Mouse (Mus musculus) urinary bladder, postnatal 25 days (tissue): ENCODE data around the gene Gm10974.
A peak's percentile ranks its signal among the peaks of the same experiment; 100 is the strongest.

ENCODE experiments used
- DNase-seq: peaks from one replicate; pipeline ENCODE4 v3.0.0; 2022; ENCODE audit warnings: low spot score

Gm10974 gene

GRCm38 (mm10) chr7:66359044-66359443 is 6.7 kb upstream of the Gm10974 start:
- DNase-seq: no peak

- DNase-seq: no peak
Measured at GRCm38 (mm10) chr7:66364491-66364890, 1.2 kb upstream of the Gm10974 start.

DNA sequence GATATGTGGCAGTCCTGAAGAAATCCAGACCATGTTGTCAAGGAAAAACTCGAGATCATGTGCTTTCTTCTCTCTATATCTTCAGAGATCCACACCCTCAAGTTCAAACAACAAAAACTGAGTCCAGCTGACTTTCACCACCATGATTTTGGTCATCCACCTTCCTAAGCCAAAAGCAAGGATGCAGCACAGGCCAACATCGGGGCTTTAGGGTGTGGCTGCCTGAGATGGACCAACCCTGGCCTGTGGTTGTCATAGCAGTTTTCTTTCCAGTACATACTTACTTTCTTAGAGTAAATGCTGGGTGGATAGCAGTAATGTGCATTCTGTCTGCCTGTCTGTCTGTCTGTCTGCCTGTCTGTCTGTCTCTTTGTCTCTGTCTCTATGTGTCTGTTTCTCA is 294 bp upstream of the Gm10974 start:
- DNase-seq: no peak

DNA sequence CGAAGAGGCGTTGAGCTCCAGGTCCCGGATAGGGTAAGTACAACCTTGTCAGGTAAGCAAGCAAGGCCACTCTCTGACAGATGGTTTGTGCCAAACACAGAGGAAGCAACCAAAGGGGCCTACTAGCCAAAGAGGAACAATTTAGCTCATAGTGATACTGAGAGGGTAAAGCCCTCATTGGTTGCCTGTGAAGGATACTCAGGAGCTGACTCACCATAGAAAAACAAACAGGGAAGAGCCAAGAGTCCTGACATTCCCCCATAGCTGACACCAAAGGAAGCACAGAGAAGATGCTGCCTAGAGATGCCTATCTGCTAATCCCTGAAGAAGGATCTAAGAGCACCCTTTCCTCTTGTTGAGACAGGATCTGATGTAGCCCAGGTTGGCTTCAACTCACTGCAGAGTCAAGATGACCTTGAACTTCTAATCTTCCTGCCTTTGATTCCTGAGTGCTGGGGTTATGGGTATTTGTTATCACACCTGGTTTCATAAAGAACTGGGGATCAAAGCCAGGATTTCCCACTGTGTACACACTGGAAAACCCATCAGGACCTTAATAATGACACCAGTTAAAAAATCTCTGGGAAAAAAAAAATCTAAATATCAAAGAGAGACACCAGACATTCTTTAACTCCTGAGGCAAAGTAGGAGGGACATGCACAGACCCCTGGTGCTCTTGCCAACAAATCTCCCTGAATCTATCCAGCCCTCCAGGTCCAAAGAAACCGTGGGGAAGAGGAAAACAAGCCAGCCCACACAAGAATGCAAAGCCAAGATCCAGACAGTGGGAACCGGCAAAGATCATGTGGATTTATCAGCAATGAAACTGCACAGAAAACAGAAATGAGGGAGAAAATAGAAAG is 3.6 kb downstream of the Gm10974 start:
- no peak for DNase-seq

DNA sequence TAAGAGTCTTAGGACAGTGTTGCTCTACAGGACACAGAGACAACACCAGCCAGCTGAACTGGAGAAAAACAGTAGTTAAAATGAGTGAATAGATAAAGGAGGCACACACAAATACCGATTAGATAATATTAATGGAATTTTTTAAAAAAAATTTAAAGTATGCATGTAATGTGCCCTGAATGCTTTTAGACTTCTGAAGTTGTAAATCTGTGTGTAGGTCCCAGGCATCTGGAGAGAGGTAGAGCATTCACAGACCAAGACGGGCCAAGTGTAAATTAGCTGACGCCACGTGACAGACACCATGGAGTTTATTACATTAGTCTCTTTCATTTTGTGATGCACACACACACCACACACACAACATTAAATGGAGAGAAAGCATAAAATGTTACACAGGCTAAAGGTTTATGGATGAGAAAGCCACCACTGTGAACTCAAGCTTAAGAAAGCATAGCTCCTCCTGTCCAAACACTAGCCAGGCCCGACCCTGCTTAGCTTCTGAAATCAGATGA is 4.3 kb downstream of the Gm10974 start:
- DNase-seq: no peak

- no peak for DNase-seq
Measured at GRCm38 (mm10) chr7:66370970-66371369, 5.3 kb downstream of the Gm10974 start.

DNA sequence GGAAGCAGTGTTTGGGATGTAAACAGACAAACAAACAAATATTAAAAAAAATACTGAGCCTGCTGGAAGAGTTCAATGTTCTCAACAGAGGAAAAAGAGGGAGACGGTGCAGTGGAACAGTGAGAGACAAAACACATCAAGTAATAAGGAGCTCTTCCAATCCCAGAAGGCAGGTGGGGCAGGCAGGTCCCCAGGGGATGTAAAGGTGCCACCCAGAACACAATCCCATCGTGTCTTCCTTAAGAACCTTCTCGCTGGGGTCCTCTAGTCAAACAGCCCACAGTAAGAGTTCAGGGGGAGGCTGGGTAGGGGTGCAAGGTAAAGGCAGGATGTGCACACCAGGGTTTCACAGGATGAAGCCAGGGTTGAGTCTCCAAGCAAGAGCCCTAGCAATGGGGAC is 7.7 kb downstream of the Gm10974 start:
- no peak for DNase-seq

- DNase-seq: no peak
Measured at GRCm38 (mm10) chr7:66375736-66376135, 10.0 kb downstream of the Gm10974 start.

GRCm38 (mm10) chr7:66376560-66376959 is 10.9 kb downstream of the Gm10974 start:
- no peak for DNase-seq

DNA sequence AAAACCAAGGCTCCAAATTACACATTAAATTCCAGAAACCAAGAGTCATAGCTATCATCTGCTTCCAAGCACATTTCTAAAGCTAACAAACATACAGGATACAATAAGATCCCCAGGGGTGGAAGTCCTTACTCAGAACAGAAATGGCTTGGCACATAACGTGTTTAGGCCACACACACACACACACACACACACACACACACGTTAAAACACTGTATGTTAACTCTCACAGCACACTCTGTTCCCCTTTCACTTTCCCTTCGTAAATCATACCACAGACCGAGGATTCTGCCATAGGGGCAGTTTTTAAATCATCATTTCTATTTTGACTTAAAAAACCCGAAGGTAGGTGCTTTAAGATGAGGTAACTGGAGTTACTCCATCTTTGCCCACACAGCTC is 18.5 kb downstream of the Gm10974 start:
- no peak for DNase-seq

- DNase-seq: no peak
Measured at GRCm38 (mm10) chr7:66384891-66385290, 19.2 kb downstream of the Gm10974 start.

GRCm38 (mm10) chr7:66385826-66386225 is 20.1 kb downstream of the Gm10974 start:
- DNase-seq: no peak

- no peak for DNase-seq
Measured at GRCm38 (mm10) chr7:66386411-66386810, 20.7 kb downstream of the Gm10974 start.

DNA sequence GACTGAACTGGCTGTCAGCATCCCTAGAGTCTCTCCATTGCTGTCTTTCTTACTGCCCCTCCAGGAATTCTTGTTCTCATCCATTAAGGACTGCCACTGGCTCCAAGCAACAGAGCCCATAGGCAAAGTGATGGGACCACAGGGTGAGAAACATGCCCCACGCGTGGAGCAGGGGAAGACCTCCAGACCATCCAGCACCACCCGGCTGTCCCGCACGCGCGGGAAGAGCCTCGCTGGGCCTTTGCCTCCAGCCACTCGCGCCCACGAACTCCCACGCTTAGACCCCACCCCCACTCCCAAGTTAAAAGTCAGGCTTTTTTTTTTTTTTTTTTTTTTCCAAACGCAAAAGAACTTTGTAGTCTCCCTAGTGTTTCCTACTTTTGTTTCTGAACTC is 21.7 kb downstream of the Gm10974 start:
- DNase-seq: no peak

- peak; percentile 56 for DNase-seq
Measured at GRCm38 (mm10) chr7:66387813-66388521, 22.3 kb downstream of the Gm10974 start, which contains the start of gene Lrrk1. Gene Lrrk1 (minus strand): TSS chr7:66388350.

DNA sequence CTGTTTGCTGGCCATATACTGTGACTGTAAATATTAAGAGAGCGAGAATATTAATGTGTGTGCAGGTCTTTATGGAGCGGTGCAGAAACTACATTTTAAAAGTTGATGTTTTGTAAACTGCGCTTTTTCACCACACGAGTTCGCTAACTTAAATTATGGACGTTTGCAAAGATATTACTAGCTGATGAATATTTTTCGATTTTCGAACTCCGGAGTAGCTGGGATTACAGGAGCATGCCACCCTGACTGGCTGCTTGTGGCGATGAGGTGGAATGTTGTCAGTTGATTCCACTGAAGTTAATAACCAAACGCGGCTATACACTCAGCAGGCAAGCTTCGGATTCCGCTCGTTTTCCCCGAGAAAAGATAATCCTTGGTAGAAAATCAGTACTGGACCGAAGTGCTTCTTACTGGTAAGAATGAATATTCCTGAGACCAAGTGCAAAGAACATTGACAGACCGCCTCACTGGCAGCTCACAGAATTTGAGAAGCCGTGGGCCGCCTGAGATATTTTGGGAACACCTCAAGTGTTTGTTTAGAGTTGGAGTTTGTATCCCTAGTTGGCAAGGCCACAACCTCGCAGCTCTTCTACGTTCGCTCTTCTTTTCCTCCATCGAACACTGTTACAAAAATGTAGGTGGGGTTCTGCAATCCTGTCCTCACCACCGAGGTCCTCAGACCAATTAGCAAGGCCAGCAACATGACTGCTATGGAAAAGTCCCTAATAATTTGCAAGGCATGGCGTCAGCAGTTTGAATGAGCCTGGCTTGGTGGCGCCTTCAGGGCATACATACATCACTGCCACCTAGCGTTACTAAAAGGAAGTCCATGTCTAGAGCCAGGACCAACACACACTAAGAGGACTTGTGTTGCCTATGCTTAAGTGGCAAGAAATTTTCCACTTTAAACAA is 23.2 kb downstream of the Gm10974 start:
- peak; percentile 46 for DNase-seq

GRCm38 (mm10) chr7:66397288-66397687 is 31.6 kb downstream of the Gm10974 start:
- DNase-seq: no peak

DNA sequence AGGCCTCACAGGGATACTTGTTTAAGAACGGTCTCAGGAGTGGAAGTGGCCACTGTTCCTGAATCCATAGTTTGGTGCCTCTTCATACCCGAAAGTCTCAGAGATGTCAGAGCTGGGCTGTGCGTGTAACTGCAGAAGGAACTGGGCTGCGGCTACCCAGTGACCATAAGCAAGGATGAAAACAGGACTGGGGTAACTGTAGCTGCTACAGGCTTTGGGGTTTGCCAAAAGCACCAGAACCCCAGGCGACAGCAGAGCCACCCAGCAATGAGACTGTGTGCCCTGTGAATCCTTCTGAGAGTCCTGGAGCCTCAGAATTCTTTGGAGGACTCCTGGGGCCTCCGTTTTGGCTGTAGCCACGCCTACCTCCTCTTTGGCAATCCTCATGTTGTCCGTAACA is 35.9 kb downstream of the Gm10974 start:
- no peak for DNase-seq

DNA sequence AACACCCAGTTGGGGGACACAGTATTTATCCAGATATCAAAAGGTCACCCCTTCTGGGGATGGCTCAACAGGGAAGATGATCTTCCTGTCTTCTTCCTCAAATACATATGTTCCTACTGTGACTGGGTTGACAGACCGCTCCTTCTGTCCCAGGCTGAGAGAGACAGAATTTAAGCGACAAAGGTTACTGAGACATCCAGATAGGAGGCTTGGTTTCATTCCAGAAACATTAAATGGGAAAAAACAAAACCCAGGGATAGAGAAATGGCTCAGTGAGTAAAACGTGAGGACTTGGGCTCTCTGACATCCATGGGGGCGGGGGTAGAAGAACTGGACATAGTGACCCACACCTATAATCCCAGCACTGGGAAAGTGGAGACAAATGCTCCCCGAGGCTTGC is 37.2 kb downstream of the Gm10974 start:
- DNase-seq: no peak

- no peak for DNase-seq
Measured at GRCm38 (mm10) chr7:66404141-66404540, 38.4 kb downstream of the Gm10974 start.

DNA sequence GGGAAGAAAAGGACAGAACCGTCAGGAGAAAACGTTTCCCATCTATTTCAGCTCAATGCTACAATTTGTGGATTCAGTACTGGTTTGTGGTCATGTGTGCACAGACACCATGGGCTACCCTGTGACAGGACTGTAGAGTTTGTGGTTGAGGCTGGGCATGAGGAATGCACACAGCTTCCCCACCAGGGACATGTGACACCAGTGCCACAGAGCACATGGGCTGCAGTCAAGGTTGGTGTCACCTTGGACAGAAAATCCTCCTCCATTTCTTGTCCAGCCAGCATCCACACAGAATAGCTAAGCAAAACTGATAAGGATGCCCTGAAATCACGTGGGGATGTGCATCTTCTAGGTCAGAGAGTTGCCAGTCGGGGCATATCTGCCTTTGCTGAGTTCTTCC is 39.1 kb downstream of the Gm10974 start:
- no peak for DNase-seq

DNA sequence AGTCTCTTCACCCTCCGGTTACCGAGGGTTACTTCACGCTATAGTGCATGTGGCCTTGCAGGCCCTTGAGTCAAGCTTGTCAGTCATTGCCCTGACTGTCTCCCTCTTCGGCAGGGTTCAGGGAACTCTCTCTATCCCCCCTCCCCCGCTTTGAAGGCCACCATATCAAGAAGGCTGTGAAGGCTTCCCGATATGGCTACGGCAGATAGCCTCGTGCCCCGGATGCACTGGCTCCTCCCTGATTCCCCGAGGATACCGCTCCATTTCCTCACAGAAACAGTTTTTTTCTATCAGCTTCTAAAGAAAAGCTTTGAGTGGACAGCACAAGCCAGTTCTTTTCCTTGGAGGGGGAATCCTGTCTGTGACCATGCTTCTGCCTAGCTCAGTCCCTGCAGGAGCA is 39.8 kb downstream of the Gm10974 start:
- no peak for DNase-seq
